Comparison of ENCODE assay signal across 15 mouse cellular contexts in genomic region chr3:54371015-54371414, GRCm38 (mm10).
"Had no signal": no experiment of that assay in that cellular context is flagged by ENCODE, and none has a peak within 500 bp of the region (broad histone marks: within the 10 kb centered on the region; RNA-seq: fewer than 3 reads in every experiment).

No protein-coding gene starts in this region.

- ATAC-seq: midbrain, embryonic 13.5 days; midbrain, embryonic 15.5 days had no signal

- H3K4me3 ChIP-seq: megakaryocyte, embryonic 14.5 days; midbrain, embryonic 13.5 days; midbrain, embryonic 15.5 days; neural tube, embryonic 12.5 days had no signal

- H3K4me1 ChIP-seq: megakaryocyte, embryonic 14.5 days; midbrain, embryonic 13.5 days; midbrain, embryonic 15.5 days; neural tube, embryonic 12.5 days had no signal

- H3K27ac ChIP-seq: macrophage; midbrain, embryonic 13.5 days; midbrain, embryonic 15.5 days; neural tube, embryonic 12.5 days had no signal

- DNase-seq: lung, adult 18-20 months; lung, embryonic 14.5 days; lung, postnatal 10 days; lung, postnatal 36 days; right cerebral cortex, postnatal 14 days; spleen, adult 18-20 months; thymus, adult 2 months; thymus, postnatal 14 days; thymus, postnatal 36 days had no signal

- H3K9ac ChIP-seq: lung, embryonic 14.5 days; midbrain, embryonic 13.5 days; midbrain, embryonic 15.5 days; neural tube, embryonic 12.5 days had no signal

- H3K27me3 ChIP-seq: megakaryocyte, embryonic 14.5 days; midbrain, embryonic 13.5 days; midbrain, embryonic 15.5 days; neural tube, embryonic 12.5 days had no signal

- H3K36me3 ChIP-seq: midbrain, embryonic 13.5 days; midbrain, embryonic 15.5 days; neural tube, embryonic 12.5 days had no signal

- H3K9me3 ChIP-seq: midbrain, embryonic 13.5 days; midbrain, embryonic 15.5 days; neural tube, embryonic 12.5 days had no signal

- H3K4me2 ChIP-seq: lung, embryonic 14.5 days; midbrain, embryonic 11.5 days; midbrain, embryonic 13.5 days; midbrain, embryonic 15.5 days; neural tube, embryonic 12.5 days had no signal
